Mouse (Mus musculus): ENCODE measurements around the gene Fam172a. TPM values are rescaled to one million over a fixed set of nuclear protein-coding genes. Genes with fewer than 3 reads are reported as not detected.

Gene Fam172a
- polyA plus RNA-seq, 1 experiment from 2014 or later = 27.9 TPM

DNA sequence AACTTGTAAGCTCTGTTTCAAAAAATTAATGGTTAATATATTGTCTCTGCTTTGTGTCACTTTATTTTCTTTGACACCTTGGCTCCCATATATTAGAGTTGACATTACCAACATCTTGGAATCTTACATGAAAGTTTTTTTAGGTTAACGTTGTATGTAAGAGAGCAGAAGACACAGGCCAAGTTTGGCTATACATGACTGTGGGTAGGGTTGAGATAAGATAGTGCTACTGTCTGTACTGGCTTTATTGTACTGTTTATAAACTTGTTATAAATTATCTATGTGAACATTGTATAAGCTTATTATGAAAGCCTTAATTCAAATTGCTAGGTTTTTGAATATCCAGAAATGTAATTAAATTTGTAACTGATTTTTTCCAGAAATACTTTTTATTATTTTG lies 197.9 kb downstream of the Fam172a start:
- Histone ChIP-seq H3K36me3 (ENCODE audit: control insufficient read depth, insufficient read depth, low read length) (no peaks in the 10 kb centered on the region), H3K27ac (replicated peaks; ENCODE audit: low read depth, low read length) (no peak overlapping the region), H3K27me3 (ENCODE audit: control insufficient read depth, insufficient read depth, low read length) (no peaks in the 10 kb centered on the region), H3K4me1 (ENCODE audit: control insufficient read depth, insufficient read depth, low read length) (no peaks in the 10 kb centered on the region; the same call in 1 of the 2 replicates), H3K9me3 (ENCODE audit: control insufficient read depth, low read length) (no peaks in the 10 kb centered on the region), H3K9ac (ENCODE audit: low read length) (no peak overlapping the region), H3K4me3 (ENCODE audit: low read depth, low read length) (no peak overlapping the region), H3K4me2 (ENCODE audit: low read depth, severe bottlenecking) (no peak overlapping the region)
- DNase-seq (ENCODE audit: low spot score) (no peak), ATAC-seq (ENCODE audit: insufficient number of reproducible peaks, low FRiP score, low TSS enrichment, low read depth) (no peak)
- 50% methylated on average over 1 of the region's 1 CpGs for WGBS

DNA sequence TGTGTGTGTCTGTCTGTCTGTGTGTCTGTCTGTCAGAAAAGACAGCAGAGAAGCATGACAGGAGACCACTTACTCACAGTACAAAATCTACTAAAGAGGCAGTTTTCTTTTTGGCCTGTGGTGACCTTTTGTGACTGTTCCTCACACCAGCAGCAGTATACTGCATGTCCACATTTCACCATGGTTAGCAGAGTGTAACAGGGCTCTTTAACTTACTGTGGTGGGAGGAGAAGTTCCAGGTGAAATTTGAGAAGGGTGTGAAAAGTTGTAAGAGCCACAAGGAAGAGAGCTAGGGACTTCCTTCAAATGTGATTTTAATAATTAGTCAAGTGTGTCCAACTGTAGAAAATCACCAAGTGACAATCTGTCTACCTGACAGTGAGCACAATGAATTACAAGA lies 199.0 kb downstream of the Fam172a start:
- DNase-seq (ENCODE audit: low spot score) (no peak), ATAC-seq (ENCODE audit: insufficient number of reproducible peaks, low FRiP score, low TSS enrichment, low read depth) (no peak)
- no peak overlapping the region for H3K4me2 ChIP-seq (ENCODE audit: low read depth, severe bottlenecking)
- H3K9me3 ChIP-seq (ENCODE audit: control insufficient read depth, low read length) = no peaks in the 10 kb centered on the region
- H3K36me3 ChIP-seq (ENCODE audit: control insufficient read depth, insufficient read depth, low read length) = no peaks in the 10 kb centered on the region
- H3K4me3 ChIP-seq (ENCODE audit: low read depth, low read length) = no peak overlapping the region
- H3K27ac ChIP-seq (replicated peaks; ENCODE audit: low read depth, low read length) = no peak overlapping the region
- no peaks in the 10 kb centered on the region for H3K27me3 ChIP-seq (ENCODE audit: control insufficient read depth, insufficient read depth, low read length)
- no peaks in the 10 kb centered on the region; the same call in 1 of the 2 replicates for H3K4me1 ChIP-seq (ENCODE audit: control insufficient read depth, insufficient read depth, low read length)
- no peak overlapping the region for H3K9ac ChIP-seq (ENCODE audit: low read length)

DNA sequence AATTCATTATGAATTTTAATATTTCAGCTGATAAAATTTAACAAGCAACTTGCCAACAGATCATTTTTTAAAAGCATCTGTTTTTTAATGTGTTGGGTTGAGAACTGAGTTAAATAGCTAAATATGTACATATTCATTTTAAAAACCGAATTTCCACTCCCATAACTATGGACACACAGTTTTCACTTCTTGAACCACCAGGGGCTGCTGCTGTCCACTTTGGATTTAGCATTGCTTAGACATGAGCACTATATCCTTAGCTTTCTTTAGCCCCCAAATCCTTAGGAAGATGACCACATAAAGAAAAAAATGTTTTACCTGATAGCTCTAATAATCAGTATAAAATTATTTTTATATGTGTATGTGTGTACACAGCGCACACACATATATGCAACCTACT lies 207.4 kb downstream of the Fam172a start:
- Histone ChIP-seq H3K27me3 (ENCODE audit: control insufficient read depth, insufficient read depth, low read length) (no peaks in the 10 kb centered on the region), H3K4me1 (ENCODE audit: control insufficient read depth, insufficient read depth, low read length) (no peaks in the 10 kb centered on the region), H3K9me3 (ENCODE audit: control insufficient read depth, low read length) (no peaks in the 10 kb centered on the region), H3K4me3 (ENCODE audit: low read depth, low read length) (no peak overlapping the region), H3K27ac (replicated peaks; ENCODE audit: low read depth, low read length) (no peak overlapping the region), H3K4me2 (ENCODE audit: low read depth, severe bottlenecking) (no peak overlapping the region), H3K36me3 (ENCODE audit: control insufficient read depth, insufficient read depth, low read length) (no peaks in the 10 kb centered on the region), H3K9ac (ENCODE audit: low read length) (no peak overlapping the region)
- no peak for DNase-seq (ENCODE audit: low spot score)
- 72% methylated on average over 2 of the region's 2 CpGs for WGBS
- ATAC-seq (ENCODE audit: insufficient number of reproducible peaks, low FRiP score, low TSS enrichment, low read depth) = no peak

DNA sequence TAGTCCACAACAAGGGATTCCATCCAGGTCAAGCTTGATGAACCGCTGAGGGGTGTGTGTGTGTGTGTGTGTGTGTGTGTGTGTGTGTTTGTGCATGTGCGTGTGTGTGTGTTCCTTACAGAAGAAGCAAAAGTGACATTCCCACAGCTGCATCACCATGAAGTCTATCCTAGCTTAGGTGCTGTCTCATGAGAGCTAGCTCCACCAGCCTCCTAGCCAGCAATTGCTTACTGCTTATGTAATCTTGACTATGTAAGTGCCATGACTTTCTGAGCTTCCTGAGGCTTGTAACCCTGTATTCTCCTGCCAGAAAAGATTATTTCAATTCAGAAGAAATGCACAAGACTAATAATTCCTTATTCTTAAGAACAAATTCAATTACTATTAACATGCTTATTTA lies 221.0 kb downstream of the Fam172a start:
- H3K9me3 ChIP-seq (ENCODE audit: control insufficient read depth, low read length) = no peaks in the 10 kb centered on the region
- H3K4me3 ChIP-seq (ENCODE audit: low read depth, low read length) = no peak overlapping the region
- H3K9ac ChIP-seq (ENCODE audit: low read length) = no peak overlapping the region
- WGBS = 97% methylated on average over 2 of the region's 2 CpGs
- DNase-seq (ENCODE audit: low spot score) (no peak), ATAC-seq (ENCODE audit: insufficient number of reproducible peaks, low FRiP score, low TSS enrichment, low read depth) (no peak)
- no peaks in the 10 kb centered on the region for H3K36me3 ChIP-seq (ENCODE audit: control insufficient read depth, insufficient read depth, low read length)
- no peak overlapping the region for H3K27ac ChIP-seq (replicated peaks; ENCODE audit: low read depth, low read length)
- H3K27me3 ChIP-seq (ENCODE audit: control insufficient read depth, insufficient read depth, low read length) = no peaks in the 10 kb centered on the region
- no peaks in the 10 kb centered on the region for H3K4me1 ChIP-seq (ENCODE audit: control insufficient read depth, insufficient read depth, low read length)
- no peak overlapping the region for H3K4me2 ChIP-seq (ENCODE audit: low read depth, severe bottlenecking)

DNA sequence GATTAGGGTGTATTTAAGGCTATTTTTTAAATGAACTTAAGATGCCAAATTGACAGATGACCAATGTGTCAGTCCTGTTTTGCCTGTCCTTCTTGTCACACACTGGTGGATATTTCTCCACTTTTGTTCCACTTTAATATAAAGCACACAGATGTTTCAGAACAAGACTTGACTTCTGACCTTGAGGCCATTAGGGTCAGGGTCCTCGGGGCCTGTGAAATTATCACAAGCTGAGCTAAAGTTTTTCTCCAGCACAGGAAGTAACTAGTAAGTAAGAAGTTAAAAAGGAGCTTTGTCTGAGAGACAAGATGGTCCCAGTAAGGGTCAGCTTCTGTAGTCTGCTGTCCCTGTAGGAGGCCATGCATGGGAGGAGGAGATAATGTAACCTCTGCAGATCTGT lies 255.8 kb downstream of the Fam172a start:
- 2% methylated on average over 1 of the region's 1 CpGs for WGBS
- no peak overlapping the region for H3K9ac ChIP-seq (ENCODE audit: low read length)
- DNase-seq (ENCODE audit: low spot score) (no peak), ATAC-seq (ENCODE audit: insufficient number of reproducible peaks, low FRiP score, low TSS enrichment, low read depth) (no peak)
- H3K4me2 ChIP-seq (ENCODE audit: low read depth, severe bottlenecking) = no peak overlapping the region
- H3K4me1 ChIP-seq (ENCODE audit: control insufficient read depth, insufficient read depth, low read length) = no peaks in the 10 kb centered on the region
- H3K27ac ChIP-seq (replicated peaks; ENCODE audit: low read depth, low read length) = no peak overlapping the region
- H3K9me3 ChIP-seq (ENCODE audit: control insufficient read depth, low read length) = no peaks in the 10 kb centered on the region
- H3K27me3 ChIP-seq (ENCODE audit: control insufficient read depth, insufficient read depth, low read length) = no peaks in the 10 kb centered on the region
- no peaks in the 10 kb centered on the region for H3K36me3 ChIP-seq (ENCODE audit: control insufficient read depth, insufficient read depth, low read length)
- H3K4me3 ChIP-seq (ENCODE audit: low read depth, low read length) = no peak overlapping the region

DNA sequence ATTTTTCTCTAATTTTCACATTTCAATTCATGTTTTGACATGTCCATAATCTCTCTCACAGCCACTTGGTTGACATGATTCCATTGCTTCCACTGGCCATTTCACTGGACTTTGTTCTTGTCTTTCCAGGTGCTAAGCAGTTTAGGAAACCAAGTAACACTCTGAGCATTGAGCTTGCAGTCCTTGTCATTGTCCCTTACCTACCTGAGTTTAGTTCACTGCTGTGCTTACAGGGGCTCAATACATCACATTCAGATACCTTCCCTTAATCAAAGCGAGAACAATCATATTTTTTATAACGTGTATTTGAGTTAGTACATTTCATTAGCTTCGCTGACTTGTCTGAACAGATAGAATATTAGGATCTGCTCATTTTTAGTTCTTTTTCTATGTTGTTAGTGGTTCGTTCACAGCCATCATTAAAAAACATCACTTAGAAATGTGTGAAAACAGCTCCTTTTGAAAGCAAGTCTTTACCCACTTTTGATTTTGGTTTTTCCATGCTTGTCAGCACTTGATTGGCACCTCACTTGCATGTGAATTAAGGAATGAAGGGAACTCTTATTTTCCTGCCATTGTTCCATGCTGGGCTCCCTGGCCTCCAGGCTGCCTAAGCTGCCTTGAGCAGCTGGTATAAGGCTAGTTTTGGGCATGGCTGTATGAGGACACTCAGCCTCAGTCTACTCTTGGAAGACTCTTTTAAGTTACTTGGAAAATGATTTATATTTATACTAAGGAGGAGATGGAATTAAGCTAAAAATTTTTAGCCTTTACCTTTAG lies 257.9 kb downstream of the Fam172a start:
- WGBS = 85% methylated on average over 4 of the region's 4 CpGs
- no peak for DNase-seq (ENCODE audit: low spot score)
- no peaks in the 10 kb centered on the region for H3K27me3 ChIP-seq (ENCODE audit: control insufficient read depth, insufficient read depth, low read length)

DNA sequence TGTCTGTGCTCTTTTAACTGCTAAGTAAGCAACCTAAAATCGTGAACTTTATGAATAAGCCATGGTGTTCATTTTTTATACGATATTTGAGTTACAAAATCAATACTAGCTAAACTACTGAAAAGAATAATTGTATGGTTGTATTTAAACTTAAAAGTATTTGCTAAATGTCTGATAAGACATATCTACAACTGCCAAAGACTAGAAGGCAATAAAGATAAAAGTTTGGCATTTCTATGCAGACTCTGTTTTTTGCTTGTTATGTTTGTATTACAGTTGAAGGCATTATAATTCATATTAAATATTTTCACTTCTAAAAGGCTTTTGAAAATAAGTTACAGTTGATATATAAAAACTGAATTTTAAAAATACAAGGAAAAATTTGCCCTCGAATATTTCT lies 274.4 kb downstream of the Fam172a start:
- Histone ChIP-seq H3K9ac (ENCODE audit: low read length) (no peak overlapping the region), H3K36me3 (ENCODE audit: control insufficient read depth, insufficient read depth, low read length) (no peaks in the 10 kb centered on the region)
- WGBS = 90% methylated on average over 3 of the region's 3 CpGs

More for the DNA sequence above, 257.9 kb downstream of the Fam172a start:
- Histone ChIP-seq H3K4me1 (ENCODE audit: control insufficient read depth, insufficient read depth, low read length) (no peaks in the 10 kb centered on the region), H3K27ac (replicated peaks; ENCODE audit: low read depth, low read length) (no peak overlapping the region), H3K36me3 (ENCODE audit: control insufficient read depth, insufficient read depth, low read length) (no peaks in the 10 kb centered on the region), H3K9ac (ENCODE audit: low read length) (no peak overlapping the region), H3K4me3 (ENCODE audit: low read depth, low read length) (no peak overlapping the region), H3K4me2 (ENCODE audit: low read depth, severe bottlenecking) (no peak overlapping the region), H3K9me3 (ENCODE audit: control insufficient read depth, low read length) (no peaks in the 10 kb centered on the region)
- ATAC-seq (ENCODE audit: insufficient number of reproducible peaks, low FRiP score, low TSS enrichment, low read depth) = no peak

DNA sequence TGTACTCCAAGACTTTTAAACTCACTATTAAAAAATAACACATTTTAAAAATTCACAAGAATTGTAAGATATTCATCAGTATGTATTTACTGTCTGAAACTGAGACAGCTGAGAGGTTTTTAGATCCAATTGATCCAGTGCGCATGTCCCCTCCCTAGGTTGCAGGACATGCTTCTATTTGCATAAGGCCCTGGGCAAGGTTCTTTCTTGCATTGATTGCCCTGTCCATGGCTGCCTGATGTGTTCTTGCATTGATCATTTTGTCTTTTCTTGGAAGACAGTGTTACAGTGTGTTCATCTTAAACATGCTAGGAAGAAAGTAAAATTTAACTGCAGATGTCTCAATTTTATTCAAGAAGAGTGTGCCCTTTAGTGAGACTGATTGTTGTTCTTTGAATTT lies 275.3 kb downstream of the Fam172a start:
- Histone ChIP-seq H3K27ac (replicated peaks; ENCODE audit: low read depth, low read length) (no peak overlapping the region), H3K4me3 (ENCODE audit: low read depth, low read length) (no peak overlapping the region), H3K9ac (ENCODE audit: low read length) (no peak overlapping the region), H3K4me1 (ENCODE audit: control insufficient read depth, insufficient read depth, low read length) (no peaks in the 10 kb centered on the region), H3K4me2 (ENCODE audit: low read depth, severe bottlenecking) (no peak overlapping the region), H3K27me3 (ENCODE audit: control insufficient read depth, insufficient read depth, low read length) (no peaks in the 10 kb centered on the region), H3K36me3 (ENCODE audit: control insufficient read depth, insufficient read depth, low read length) (no peaks in the 10 kb centered on the region), H3K9me3 (ENCODE audit: control insufficient read depth, low read length) (no peaks in the 10 kb centered on the region)
- 85% methylated on average over 1 of the region's 1 CpGs for WGBS
- no peak for DNase-seq (ENCODE audit: low spot score)
- ATAC-seq (ENCODE audit: insufficient number of reproducible peaks, low FRiP score, low TSS enrichment, low read depth) = no peak

More for the DNA sequence above, 274.4 kb downstream of the Fam172a start:
- no peak for DNase-seq (ENCODE audit: low spot score)
- H3K4me1 ChIP-seq (ENCODE audit: control insufficient read depth, insufficient read depth, low read length) = no peaks in the 10 kb centered on the region
- H3K27ac ChIP-seq (replicated peaks; ENCODE audit: low read depth, low read length) = no peak overlapping the region
- H3K27me3 ChIP-seq (ENCODE audit: control insufficient read depth, insufficient read depth, low read length) = no peaks in the 10 kb centered on the region
- no peaks in the 10 kb centered on the region for H3K9me3 ChIP-seq (ENCODE audit: control insufficient read depth, low read length)
- ATAC-seq (ENCODE audit: insufficient number of reproducible peaks, low FRiP score, low TSS enrichment, low read depth) = no peak
- H3K4me2 ChIP-seq (ENCODE audit: low read depth, severe bottlenecking) = no peak overlapping the region
- H3K4me3 ChIP-seq (ENCODE audit: low read depth, low read length) = no peak overlapping the region
